Mouse (Mus musculus) ovary, postnatal 36 days (tissue): ENCODE measurements around the gene Slc20a1.

Experiments
- DNase-seq: peaks from one replicate; pipeline ENCODE4 v3.0.0; 2022; ENCODE audit warnings: low spot score, mixed read lengths

The Slc20a1 gene

GRCm38 (mm10) chr2:129186291-129186919, 12.2 kb upstream of the Slc20a1 start:
- DNase-seq, result peak; percentile 31

GRCm38 (mm10) chr2:129192392-129193150, 6.0 kb upstream of the Slc20a1 start:
- DNase-seq, result no peak

GRCm38 (mm10) chr2:129196317-129196716, 2.2 kb upstream of the Slc20a1 start:
- DNase-seq, result no peak

GRCm38 (mm10) chr2:129197197-129197596, 1.4 kb upstream of the Slc20a1 start:
- DNase-seq, result no peak

GRCm38 (mm10) chr2:129197843-129198435, 625 bp upstream of the Slc20a1 start:
- no peak for DNase-seq

- DNase-seq, result no peak
Measured at GRCm38 (mm10) chr2:129199328-129200085, 943 bp downstream of the Slc20a1 start.

GRCm38 (mm10) chr2:129205000-129205399, 6.4 kb downstream of the Slc20a1 start:
- DNase-seq, result no peak

- no peak for DNase-seq
Measured at GRCm38 (mm10) chr2:129206824-129207223, 8.3 kb downstream of the Slc20a1 start.

- DNase-seq, result no peak
Measured at GRCm38 (mm10) chr2:129208181-129208746, 9.7 kb downstream of the Slc20a1 start.

GRCm38 (mm10) chr2:129210089-129210749, 11.7 kb downstream of the Slc20a1 start:
- DNase-seq, result no peak

- DNase-seq, result no peak
Measured at GRCm38 (mm10) chr2:129211255-129211654, 12.7 kb downstream of the Slc20a1 start.

GRCm38 (mm10) chr2:129211957-129212356, 13.4 kb downstream of the Slc20a1 start:
- no peak for DNase-seq

- DNase-seq, result no peak
Measured at GRCm38 (mm10) chr2:129212566-129212965, 14.0 kb downstream of the Slc20a1 start.

- no peak for DNase-seq
Measured at GRCm38 (mm10) chr2:129214774-129215173, 16.2 kb downstream of the Slc20a1 start.

- DNase-seq, result no peak
Measured at GRCm38 (mm10) chr2:129217612-129218185, 19.1 kb downstream of the Slc20a1 start.

- DNase-seq, result no peak
Measured at GRCm38 (mm10) chr2:129218537-129219105, 20.1 kb downstream of the Slc20a1 start.

- no peak for DNase-seq
Measured at GRCm38 (mm10) chr2:129221097-129221632, 22.6 kb downstream of the Slc20a1 start.

GRCm38 (mm10) chr2:129224178-129224577, 25.6 kb downstream of the Slc20a1 start:
- no peak for DNase-seq

- no peak for DNase-seq
Measured at GRCm38 (mm10) chr2:129225251-129225819, 26.8 kb downstream of the Slc20a1 start.

GRCm38 (mm10) chr2:129226296-129226851, 27.8 kb downstream of the Slc20a1 start:
- DNase-seq, result peak; percentile 51
